Mouse (Mus musculus) spleen, adult 2 months (tissue): ENCODE measurements around the gene Prap1. TPM values are rescaled to one million over a fixed set of nuclear protein-coding genes. Genes with fewer than 3 reads are reported as not detected.

ENCODE experiments used
- DNase-seq, 2 experiments: peaks; one replicate each; pipeline versions ENCODE4 v3.0.0 to v3.0.0-alpha.2; 2012 to 2021; ENCODE audit warnings: low spot score in 2 of 2, low read depth in 1 of 2
- H3K27ac ChIP-seq: fragments of 200-500 bp; 2 replicates; pipeline ENCODE4 v1.5.1; 2012; ENCODE audit warnings: low read length, inconsistent platforms; ENCODE audit not compliant: insufficient read depth
- H3K27me3 ChIP-seq: fragments of 200-500 bp; 2 replicates; pipeline ENCODE4 v1.6.1; 2012; ENCODE audit warnings: mild to moderate bottlenecking, moderate library complexity, low read length, inconsistent platforms; ENCODE audit not compliant: control insufficient read depth, insufficient read depth
- H3K36me3 ChIP-seq: fragments of 200-500 bp; 2 replicates; pipeline ENCODE4 v1.6.1; 2012; ENCODE audit warnings: mild to moderate bottlenecking, low read length, inconsistent platforms; ENCODE audit not compliant: control insufficient read depth, insufficient read depth
- H3K4me1 ChIP-seq: fragments of 200-500 bp; 2 replicates; pipeline ENCODE4 v1.6.1; 2011; ENCODE audit warnings: inconsistent platforms; ENCODE audit not compliant: control insufficient read depth, insufficient read depth, insufficient read length
- H3K4me3 ChIP-seq: fragments of 200-500 bp; 2 replicates; pipeline ENCODE4 v1.5.1; 2011; ENCODE audit warnings: mild to moderate bottlenecking, inconsistent platforms; ENCODE audit not compliant: insufficient read depth, insufficient read length; ENCODE audit errors: extremely low read depth
- CTCF ChIP-seq: fragments of 200-500 bp; IDR thresholded peaks from 2 replicates; pipeline ENCODE4 v1.5.1; 2011; ENCODE audit warnings: mild to moderate bottlenecking, inconsistent platforms; ENCODE audit not compliant: insufficient read depth, insufficient read length, insufficient replicate concordance; ENCODE audit errors: extremely low read depth
- POLR2A ChIP-seq: fragments of 200-500 bp; IDR thresholded peaks from 2 replicates; pipeline ENCODE4 v1.6.1; 2011; ENCODE audit warnings: low read depth, low read length, inconsistent platforms
- WGBS: fragments of 180-500 bp; shearing (Covaris S2); methylation state at CpG from one replicate; pipeline ENCODE4 v1.1.7; 2018; 5-methylcytosine and 5-hydroxymethylcytosine counted together
- polyA plus RNA-seq: library from polyadenylated mRNA; depleted of rRNA; stranded (reverse); fragments of >200 nt; gene quantifications from 2 replicates; pipeline ENCODE4 v1.2.3, GENCODE M21; 2012; rRNA removed

Prap1 gene
- polyA plus RNA-seq = not detected in 2 replicates

GRCm38 (mm10) chr7:140092924-140093528 is at the start of gene Prap1:
Gene Prap1, plus strand, starts transcription at chr7:140093395.
- WGBS = 80% methylated on average over 5 of the region's 5 CpGs
- Histone ChIP-seq H3K27me3 (no peaks in the 10 kb centered on the region), H3K27ac (no peak within 1 kb of the TSS), H3K4me3 (no peak within 1 kb of the TSS), H3K36me3 (no peaks in the 10 kb centered on the region), H3K4me1 (no peaks in the 10 kb centered on the region)
- DNase-seq = no peak
- TF ChIP-seq POLR2A (no peak), CTCF (no peak)

GRCm38 (mm10) chr7:140045546-140045945 is 47.6 kb upstream of the Prap1 start:
- no peak overlapping the region for H3K27ac ChIP-seq
- H3K27me3 ChIP-seq = peaks cover 9% of the 10 kb centered on the region
- no peak overlapping the region for H3K4me3 ChIP-seq
- 83% methylated on average over 4 of the region's 4 CpGs for WGBS
- DNase-seq = no peak
- TF ChIP-seq POLR2A (no peak), CTCF (no peak)
- H3K4me1 ChIP-seq = peaks cover 12% of the 10 kb centered on the region; the same call in 1 of the 2 replicates
- H3K36me3 ChIP-seq = peaks cover 2% of the 10 kb centered on the region; the same call in 1 of the 2 replicates

- Histone ChIP-seq H3K27ac (no peak overlapping the region), H3K27me3 (peaks cover 10% of the 10 kb centered on the region), H3K4me1 (peaks cover 12% of the 10 kb centered on the region; the same call in 1 of the 2 replicates), H3K36me3 (no peaks in the 10 kb centered on the region), H3K4me3 (no peak overlapping the region; the same call in 1 of the 2 replicates)
- TF ChIP-seq CTCF (no peak), POLR2A (no peak)
- DNase-seq = no peak
- WGBS = 3% methylated on average over 33 of the region's 33 CpGs
Measured at GRCm38 (mm10) chr7:140047811-140048311, 45.3 kb upstream of the Prap1 start.

GRCm38 (mm10) chr7:140048361-140049114 is 44.7 kb upstream of the Prap1 start, which contains the start of gene Msx3:
Gene Msx3, minus strand, starts transcription at chr7:140049089.
- H3K4me1 ChIP-seq = peaks cover 12% of the 10 kb centered on the region; the same call in 1 of the 2 replicates
- peak within 1 kb of the TSS; percentile 48; the same call in 1 of the 2 replicates for H3K4me3 ChIP-seq
- TF ChIP-seq CTCF = no peak
- TF ChIP-seq POLR2A = no peak
- peaks cover 10% of the 10 kb centered on the region for H3K27me3 ChIP-seq
- WGBS = 3% methylated on average over 56 of the region's 56 CpGs
- no peak within 1 kb of the TSS for H3K27ac ChIP-seq
- no peaks in the 10 kb centered on the region for H3K36me3 ChIP-seq
- no peak for DNase-seq

GRCm38 (mm10) chr7:140049115-140049689 is 44.0 kb upstream of the Prap1 start:
- H3K27ac ChIP-seq = no peak overlapping the region
- no peak for DNase-seq
- no peaks in the 10 kb centered on the region for H3K36me3 ChIP-seq
- H3K4me3 ChIP-seq = peak overlapping the region; percentile 48; the same call in 1 of the 2 replicates
- no peak for TF ChIP-seq CTCF
- TF ChIP-seq POLR2A = no peak
- peaks cover 12% of the 10 kb centered on the region; the same call in 1 of the 2 replicates for H3K4me1 ChIP-seq
- peaks cover 10% of the 10 kb centered on the region for H3K27me3 ChIP-seq
- WGBS = 2% methylated on average over 34 of the region's 34 CpGs

- Histone ChIP-seq H3K27ac (no peak overlapping the region), H3K36me3 (no peaks in the 10 kb centered on the region), H3K4me3 (no peak overlapping the region), H3K4me1 (no peaks in the 10 kb centered on the region; the same call in 1 of the 2 replicates), H3K27me3 (peaks cover 11% of the 10 kb centered on the region)
- WGBS = 76% methylated on average over 4 of the region's 4 CpGs
- TF ChIP-seq CTCF (no peak), POLR2A (no peak)
- DNase-seq = no peak
Measured at GRCm38 (mm10) chr7:140054124-140054523, 39.1 kb upstream of the Prap1 start.
